Mouse (Mus musculus) limb, embryonic 15.5 days (tissue): ENCODE results near the gene Klf12. TPM values are rescaled to one million over a fixed set of nuclear protein-coding genes. Genes with fewer than 3 reads are reported as not detected.
A peak's percentile ranks its signal among the peaks of the same experiment; 100 is the strongest.

Source experiments
- ATAC-seq: fragments of 200-750 bp; cut with Nextera tagmentation; 2 replicates; pipeline ENCODE4 v1.8.0; 2017; ENCODE audit warnings: low read depth, moderate TSS enrichment; ENCODE audit not compliant: insufficient number of reproducible peaks, low FRiP score, low TSS enrichment
- H3K27ac ChIP-seq: fragments of 300-500 bp; sonication (generic); 2 replicates; pipeline ENCODE4 v1.5.1; 2015; ENCODE audit warnings: moderate library complexity, mild to moderate bottlenecking, inconsistent platforms
- H3K27me3 ChIP-seq: fragments of 300-500 bp; sonication (generic); 2 replicates; pipeline ENCODE4 v1.6.1; 2015; ENCODE audit warnings: inconsistent platforms
- H3K36me3 ChIP-seq: fragments of 300-500 bp; sonication (generic); 2 replicates; pipeline ENCODE4 v1.6.1; 2015; ENCODE audit warnings: inconsistent platforms
- H3K4me1 ChIP-seq: fragments of 300-500 bp; sonication (generic); 2 replicates; pipeline ENCODE4 v1.6.1; 2015; ENCODE audit warnings: inconsistent platforms
- H3K4me2 ChIP-seq: fragments of 300-500 bp; sonication (generic); 2 replicates; pipeline ENCODE4 v1.6.1; 2015; ENCODE audit warnings: mild to moderate bottlenecking, inconsistent platforms
- H3K4me3 ChIP-seq: fragments of 300-500 bp; sonication (generic); 2 replicates; pipeline ENCODE4 v1.5.1; 2015; ENCODE audit warnings: mild to moderate bottlenecking, inconsistent platforms
- H3K9ac ChIP-seq: fragments of 300-500 bp; sonication (generic); 2 replicates; pipeline ENCODE4 v1.6.1; 2015; ENCODE audit warnings: inconsistent platforms
- H3K9me3 ChIP-seq: fragments of 300-500 bp; sonication (generic); 2 replicates; pipeline ENCODE4 v1.6.1; 2016; ENCODE audit warnings: inconsistent platforms
- WGBS: fragments of 180-500 bp; shearing (Covaris S2); methylation state at CpG from one replicate; pipeline ENCODE4 v1.1.7; 2015; 5-methylcytosine and 5-hydroxymethylcytosine counted together
- polyA plus RNA-seq: library from polyadenylated mRNA; unstranded; fragments of >200 nt; fragmentation: Nextera tagmentation; extraction: Ambion mirVana; gene quantifications from 2 replicates; pipeline ENCODE4 v1.2.1, GENCODE M21; 2015

The Klf12 gene
- polyA plus RNA-seq, 1 experiment from 2014 or later: 23.7 TPM

- H3K4me3 ChIP-seq: no peak overlapping the region
- no peak overlapping the region for H3K9ac ChIP-seq
- H3K4me1 ChIP-seq: no peaks in the 10 kb centered on the region
- H3K27ac ChIP-seq: no peak overlapping the region
- WGBS: 94% methylated on average over 6 of the region's 6 CpGs
- no peaks in the 10 kb centered on the region for H3K36me3 ChIP-seq
- H3K27me3 ChIP-seq: no peaks in the 10 kb centered on the region
- H3K9me3 ChIP-seq: no peaks in the 10 kb centered on the region
- ATAC-seq: no peak
- no peak overlapping the region for H3K4me2 ChIP-seq
Observed at GRCm38 (mm10) chr14:100227717-100228116, 56.8 kb downstream of the Klf12 start.

- ATAC-seq: no peak
- 46% methylated on average over 4 of the region's 4 CpGs for WGBS
- Histone ChIP-seq H3K4me3 (no peak overlapping the region), H3K36me3 (no peaks in the 10 kb centered on the region), H3K9me3 (no peaks in the 10 kb centered on the region), H3K9ac (no peak overlapping the region), H3K27ac (no peak overlapping the region), H3K27me3 (no peaks in the 10 kb centered on the region), H3K4me2 (no peak overlapping the region), H3K4me1 (0 out of 2 replicates have a peak, but pooled peaks cover 3% of the 10 kb centered on the region)
Observed at GRCm38 (mm10) chr14:100224151-100224550, 60.3 kb downstream of the Klf12 start.

- Histone ChIP-seq H3K4me2 (no peak overlapping the region), H3K27me3 (no peaks in the 10 kb centered on the region), H3K9ac (no peak overlapping the region), H3K27ac (no peak overlapping the region), H3K4me3 (no peak overlapping the region), H3K4me1 (0 out of 2 replicates have a peak, but pooled peaks cover 3% of the 10 kb centered on the region), H3K36me3 (no peaks in the 10 kb centered on the region), H3K9me3 (no peaks in the 10 kb centered on the region)
- 81% methylated on average over 4 of the region's 4 CpGs for WGBS
- no peak for ATAC-seq
Observed at GRCm38 (mm10) chr14:100222260-100222659, 62.2 kb downstream of the Klf12 start.

- H3K36me3 ChIP-seq: no peaks in the 10 kb centered on the region
- H3K9ac ChIP-seq: no peak overlapping the region
- H3K27me3 ChIP-seq: no peaks in the 10 kb centered on the region
- no peak overlapping the region for H3K27ac ChIP-seq
- no peak overlapping the region for H3K4me3 ChIP-seq
- peaks cover 8% of the 10 kb centered on the region for H3K4me1 ChIP-seq
- no peaks in the 10 kb centered on the region for H3K9me3 ChIP-seq
- no peak for ATAC-seq
- no peak overlapping the region for H3K4me2 ChIP-seq
- WGBS: 35% methylated on average over 4 of the region's 4 CpGs
Observed at GRCm38 (mm10) chr14:100215213-100215785, 69.2 kb downstream of the Klf12 start.

- WGBS: 75% methylated on average over 7 of the region's 7 CpGs
- H3K9ac ChIP-seq: no peak overlapping the region
- H3K4me2 ChIP-seq: no peak overlapping the region
- no peaks in the 10 kb centered on the region for H3K27me3 ChIP-seq
- no peaks in the 10 kb centered on the region for H3K36me3 ChIP-seq
- H3K9me3 ChIP-seq: no peaks in the 10 kb centered on the region
- no peak overlapping the region for H3K4me3 ChIP-seq
- no peak overlapping the region for H3K27ac ChIP-seq
- peaks cover 10% of the 10 kb centered on the region for H3K4me1 ChIP-seq
- ATAC-seq: no peak
Observed at GRCm38 (mm10) chr14:100213066-100213465, 71.4 kb downstream of the Klf12 start.

GRCm38 (mm10) chr14:100211826-100212117 lies 72.7 kb downstream of the Klf12 start:
- Histone ChIP-seq H3K4me1 (peaks cover 10% of the 10 kb centered on the region), H3K36me3 (no peaks in the 10 kb centered on the region), H3K27me3 (no peaks in the 10 kb centered on the region), H3K4me3 (no peak overlapping the region), H3K4me2 (no peak overlapping the region), H3K27ac (no peak overlapping the region), H3K9me3 (no peaks in the 10 kb centered on the region), H3K9ac (no peak overlapping the region)
- no peak for ATAC-seq
- WGBS: 83% methylated on average over 4 of the region's 4 CpGs

GRCm38 (mm10) chr14:100211036-100211825 lies 73.2 kb downstream of the Klf12 start:
- Histone ChIP-seq H3K4me3 (no peak overlapping the region), H3K36me3 (no peaks in the 10 kb centered on the region), H3K4me2 (0 out of 2 replicates have a peak overlapping the region, but pooled peaks have one; percentile 5), H3K27me3 (no peaks in the 10 kb centered on the region), H3K27ac (peak overlapping the region; percentile 34), H3K4me1 (peaks cover 10% of the 10 kb centered on the region), H3K9ac (no peak overlapping the region), H3K9me3 (no peaks in the 10 kb centered on the region)
- WGBS: 48% methylated on average over 11 of the region's 11 CpGs
- ATAC-seq: no peak

GRCm38 (mm10) chr14:100209814-100210419 lies 74.6 kb downstream of the Klf12 start:
- no peak overlapping the region for H3K4me2 ChIP-seq
- no peaks in the 10 kb centered on the region for H3K27me3 ChIP-seq
- H3K27ac ChIP-seq: no peak overlapping the region
- WGBS: 54% methylated on average over 12 of the region's 12 CpGs
- ATAC-seq: no peak
- H3K4me3 ChIP-seq: no peak overlapping the region
- peaks cover 10% of the 10 kb centered on the region for H3K4me1 ChIP-seq
- H3K9ac ChIP-seq: no peak overlapping the region
- H3K36me3 ChIP-seq: no peaks in the 10 kb centered on the region
- no peaks in the 10 kb centered on the region for H3K9me3 ChIP-seq

GRCm38 (mm10) chr14:100207081-100207480 lies 77.4 kb downstream of the Klf12 start:
- H3K36me3 ChIP-seq: no peaks in the 10 kb centered on the region
- no peak overlapping the region for H3K4me2 ChIP-seq
- H3K27me3 ChIP-seq: no peaks in the 10 kb centered on the region
- peaks cover 10% of the 10 kb centered on the region for H3K4me1 ChIP-seq
- H3K9ac ChIP-seq: no peak overlapping the region
- ATAC-seq: no peak
- H3K27ac ChIP-seq: no peak overlapping the region
- WGBS: 90% methylated on average over 3 of the region's 3 CpGs
- no peaks in the 10 kb centered on the region for H3K9me3 ChIP-seq
- H3K4me3 ChIP-seq: no peak overlapping the region

- WGBS: 93% methylated on average over 3 of the region's 3 CpGs
- H3K9ac ChIP-seq: no peak overlapping the region
Observed at GRCm38 (mm10) chr14:100206207-100206606, 78.3 kb downstream of the Klf12 start.

GRCm38 (mm10) chr14:100200058-100200688 lies 84.3 kb downstream of the Klf12 start:
- 0 out of 2 replicates have a peak, but pooled peaks cover 3% of the 10 kb centered on the region for H3K36me3 ChIP-seq
- no peak for ATAC-seq
- WGBS: 78% methylated on average over 6 of the region's 6 CpGs
- H3K4me1 ChIP-seq: no peaks in the 10 kb centered on the region
- no peak overlapping the region for H3K9ac ChIP-seq
- H3K27ac ChIP-seq: no peak overlapping the region
- no peaks in the 10 kb centered on the region for H3K9me3 ChIP-seq
- no peaks in the 10 kb centered on the region for H3K27me3 ChIP-seq
- no peak overlapping the region for H3K4me2 ChIP-seq
- no peak overlapping the region for H3K4me3 ChIP-seq

More at GRCm38 (mm10) chr14:100206207-100206606, 78.3 kb downstream of the Klf12 start:
- no peak for ATAC-seq
- Histone ChIP-seq H3K9me3 (no peaks in the 10 kb centered on the region), H3K36me3 (no peaks in the 10 kb centered on the region), H3K4me3 (no peak overlapping the region), H3K4me2 (no peak overlapping the region), H3K27ac (no peak overlapping the region), H3K4me1 (peaks cover 9% of the 10 kb centered on the region), H3K27me3 (no peaks in the 10 kb centered on the region)

GRCm38 (mm10) chr14:100198636-100199035 lies 85.8 kb downstream of the Klf12 start:
- no peaks in the 10 kb centered on the region for H3K27me3 ChIP-seq
- H3K9ac ChIP-seq: no peak overlapping the region
- no peak overlapping the region for H3K4me3 ChIP-seq
- no peak overlapping the region for H3K4me2 ChIP-seq
- no peaks in the 10 kb centered on the region for H3K9me3 ChIP-seq
- ATAC-seq: no peak
- 94% methylated on average over 4 of the region's 4 CpGs for WGBS
- H3K4me1 ChIP-seq: no peaks in the 10 kb centered on the region
- no peak overlapping the region for H3K27ac ChIP-seq
- 0 out of 2 replicates have a peak, but pooled peaks cover 3% of the 10 kb centered on the region for H3K36me3 ChIP-seq
